In the genomic region with DNA sequence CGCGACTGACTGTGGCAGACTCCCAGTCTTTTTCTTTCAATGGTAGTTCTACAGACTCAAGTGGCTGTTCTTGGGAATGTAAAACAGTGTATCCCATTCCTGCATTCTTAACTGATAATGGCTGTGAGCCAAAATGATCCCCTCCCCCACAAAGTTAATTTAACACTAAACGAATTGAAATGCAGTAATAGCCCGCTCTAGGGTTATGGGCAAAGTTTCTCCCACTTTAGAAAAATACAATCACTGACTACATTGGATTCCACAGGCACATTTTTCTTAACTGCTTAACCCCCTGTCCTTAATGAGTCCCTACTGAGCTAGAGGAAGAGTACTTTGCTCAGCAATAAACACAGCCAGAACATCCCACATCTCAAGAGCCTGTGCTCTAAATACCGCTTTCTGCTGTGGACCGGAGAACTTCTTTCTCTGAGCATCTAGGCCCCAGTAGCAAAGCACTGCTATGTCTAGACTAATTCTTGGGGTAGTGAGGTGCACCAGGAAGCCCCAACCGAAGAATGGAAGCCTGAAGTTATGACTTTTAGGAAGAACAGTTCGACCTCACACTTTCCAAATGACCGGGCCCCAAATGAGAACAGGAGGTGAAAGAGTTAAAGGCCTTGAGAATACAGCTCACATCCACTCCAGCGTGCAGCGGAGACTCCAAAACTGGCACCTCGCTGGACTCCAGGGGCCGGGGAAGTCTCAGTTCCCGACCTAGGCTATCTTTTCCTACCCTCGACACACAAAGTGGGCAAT, we compare ENCODE assay signal across 8 mouse cellular contexts. TPM values are rescaled to one million over a fixed set of nuclear protein-coding genes. Genes with fewer than 3 reads are reported as not detected.
DNase-seq lines count a peak whose midpoint lies in the region; ATAC-seq and TF ChIP-seq lines count a peak whose summit lies in the region.

No protein-coding gene starts in this region.

- ATAC-seq in lung, embryonic 14.5 days (ENCODE audit: insufficient read depth) = peak; percentile 33; the same call in 1 of the 2 replicates
- peak; percentile 36 for ATAC-seq in hindbrain, embryonic 11.5 days (ENCODE audit: low FRiP score)
- no peak for ATAC-seq in liver, embryonic 13.5 days (ENCODE audit: low read depth)

- DNase-seq in lung, embryonic 14.5 days = peak; percentile 77
- DNase-seq in lung, postnatal 10 days = no peak
- no peak for DNase-seq in hindbrain, embryonic 11.5 days (ENCODE audit: low spot score)
- no peak for DNase-seq in liver, embryonic 13.5 days
- DNase-seq in yolk sac, embryonic 10.5 days (ENCODE audit: low spot score) = peak; percentile 37
- no peak for DNase-seq in thymus, postnatal 36 days
- DNase-seq in right cerebral cortex, postnatal 25 days = no peak

- peak overlapping the region; percentile 86 for H3K4me2 ChIP-seq in lung, embryonic 14.5 days
- peak overlapping the region; percentile 47 for H3K4me2 ChIP-seq in hindbrain, embryonic 11.5 days (replicated peaks; ENCODE audit: low read depth, low read length)
- H3K4me2 ChIP-seq in liver, embryonic 13.5 days = peak overlapping the region; percentile 98

- TF ChIP-seq CTCF in lung, embryonic 14.5 days (IDR thresholded peaks at IDR 0.05; ENCODE audit: low read depth) = no peak
- no peak for TF ChIP-seq CTCF in bone marrow, adult 2 months (IDR thresholded peaks at IDR 0.05; ENCODE audit: control insufficient read depth, insufficient read depth, low read length)

- H3K9me3 ChIP-seq in lung, embryonic 14.5 days (ENCODE audit: low read depth, low read length) = no peaks in the 10 kb centered on the region
- no peaks in the 10 kb centered on the region for H3K9me3 ChIP-seq in hindbrain, embryonic 11.5 days (ENCODE audit: control insufficient read depth, low read length)
- no peaks in the 10 kb centered on the region for H3K9me3 ChIP-seq in liver, embryonic 13.5 days (replicated peaks)

- TF ChIP-seq POLR2A in bone marrow, adult 2 months (IDR thresholded peaks at IDR 0.05; ENCODE audit: borderline replicate concordance, control insufficient read depth, low read depth, low read length) = no peak

- 5% methylated on average over 15 of the region's 15 CpGs for WGBS in lung, embryonic 14.5 days
- 22% methylated on average over 15 of the region's 15 CpGs for WGBS in bone marrow, adult 2 months
- 12% methylated on average over 15 of the region's 15 CpGs for WGBS in hindbrain, embryonic 11.5 days
- WGBS in liver, embryonic 13.5 days (ENCODE audit: insufficient replicate concordance) = 12% methylated on average over 15 of the region's 15 CpGs

- peak overlapping the region; percentile 96 for H3K27ac ChIP-seq in lung, embryonic 14.5 days (ENCODE audit: low read depth)
- H3K27ac ChIP-seq in bone marrow, adult 2 months (ENCODE audit: control insufficient read depth, insufficient read depth, low read depth, low read length, poor library complexity) = peak overlapping the region; percentile 88
- H3K27ac ChIP-seq in hindbrain, embryonic 11.5 days (ENCODE audit: low read depth, low read length) = no peak overlapping the region
- peak overlapping the region; percentile 79 for H3K27ac ChIP-seq in liver, embryonic 13.5 days

- H3K36me3 ChIP-seq in lung, embryonic 14.5 days (ENCODE audit: insufficient read depth) = peaks cover 12% of the 10 kb centered on the region
- H3K36me3 ChIP-seq in hindbrain, embryonic 11.5 days (ENCODE audit: control insufficient read depth, insufficient read depth, low read length) = no peaks in the 10 kb centered on the region
- H3K36me3 ChIP-seq in liver, embryonic 13.5 days = peaks cover 13% of the 10 kb centered on the region

- H3K27me3 ChIP-seq in lung, embryonic 14.5 days (ENCODE audit: insufficient read depth, low read length) = no peaks in the 10 kb centered on the region
- no peaks in the 10 kb centered on the region for H3K27me3 ChIP-seq in hindbrain, embryonic 11.5 days (ENCODE audit: control insufficient read depth, insufficient read depth, low read length)
- H3K27me3 ChIP-seq in liver, embryonic 13.5 days = 0 out of 2 replicates have a peak, but pooled peaks cover 10% of the 10 kb centered on the region

- peaks cover 27% of the 10 kb centered on the region for H3K4me1 ChIP-seq in lung, embryonic 14.5 days (ENCODE audit: insufficient read depth)
- no peaks in the 10 kb centered on the region; the same call in 1 of the 2 replicates for H3K4me1 ChIP-seq in bone marrow, adult 2 months (ENCODE audit: control insufficient read depth, insufficient read depth, low read length)
- H3K4me1 ChIP-seq in hindbrain, embryonic 11.5 days (replicated peaks; ENCODE audit: control insufficient read depth, insufficient read depth, low read length) = no peaks in the 10 kb centered on the region; the same call in 1 of the 2 replicates
- peaks cover 43% of the 10 kb centered on the region for H3K4me1 ChIP-seq in liver, embryonic 13.5 days (replicated peaks)

- H3K9ac ChIP-seq in lung, embryonic 14.5 days = peak overlapping the region; percentile 91
- peak overlapping the region; percentile 59 for H3K9ac ChIP-seq in hindbrain, embryonic 11.5 days (ENCODE audit: low read depth, low read length)
- peak overlapping the region; percentile 82 for H3K9ac ChIP-seq in liver, embryonic 13.5 days

- H3K4me3 ChIP-seq in lung, embryonic 14.5 days (ENCODE audit: low read depth, low read length) = peak overlapping the region; percentile 90
- H3K4me3 ChIP-seq in bone marrow, adult 2 months (replicated peaks; ENCODE audit: control insufficient read depth, low read depth, low read length) = peak overlapping the region; percentile 87
- H3K4me3 ChIP-seq in hindbrain, embryonic 11.5 days (ENCODE audit: low read depth, low read length) = peak overlapping the region; percentile 51
- peak overlapping the region; percentile 76 for H3K4me3 ChIP-seq in liver, embryonic 13.5 days (replicated peaks)

RNA-seq across cellular contexts. Expression of a gene that starts 1.4 kb away (rescaled TPM):
- 290 and 295 TPM in 2 replicates for polyA plus RNA-seq in lung, embryonic 14.5 days (2014; fragmentation: Nextera tagmentation; extraction: Ambion mirVana)
- 15.8 and 32.5 TPM in 2 replicates for polyA plus RNA-seq in bone marrow, adult 2 months (2011; ENCODE audit: insufficient read depth, insufficient read length, low replicate concordance, missing spikeins)
- 118 and 138 TPM in 2 replicates for polyA plus RNA-seq in hindbrain, embryonic 11.5 days (2014; fragmentation: Nextera tagmentation; extraction: Ambion mirVana)
- polyA plus RNA-seq in liver, embryonic 13.5 days (2015; fragmentation: Nextera tagmentation; extraction: Ambion mirVana) = 69.2 and 75.5 TPM in 2 replicates

Comparison
In these comparisons a context has a peak if more than half of its experiments do, and no peak if none do; other contexts are left out.
1. DNase-seq: peak in lung, embryonic 14.5 days (single experiment) and yolk sac, embryonic 10.5 days (single experiment); none in lung, postnatal 10 days (single experiment), hindbrain, embryonic 11.5 days (single experiment), liver, embryonic 13.5 days (single experiment), thymus, postnatal 36 days (0 of 2) and right cerebral cortex, postnatal 25 days (single experiment).
2. H3K4me2 ChIP-seq: peak in every context shown above with its lines; median percentile 98 in liver, embryonic 13.5 days; 86 in lung, embryonic 14.5 days; 47 in hindbrain, embryonic 11.5 days.
3. Peak in every context shown above with its lines, with median percentiles within 50 percentile points of each other: H3K4me3 ChIP-seq and H3K9ac ChIP-seq.